Mouse (Mus musculus) CD8-positive naive resting alpha-beta T cell, adult 2 months (primary cell): ENCODE measurements at regions not wholly inside any gene's neighbourhood (a gene's known extent, or its start where the extent isn't known, plus 50 kb on each side); places are given as distances from the start of the nearest gene placed in this dataset.
"Not testable (repeated sequence)": the region's sequence is repeated elsewhere in the genome, so short reads cannot be mapped to it uniquely, and the experiment has no call there.

ENCODE experiments used
- DNase-seq, 2 experiments: peaks; one replicate each; pipeline ENCODE4 v3.0.0; 2022; ENCODE audit warnings: low read depth in 2 of 2, low spot score in 2 of 2

- DNase-seq, result no peak
These were observed 288.0 kb downstream of the Sfmbt2 start for GRCm38 (mm10) chr2:10658317-10658716.

- DNase-seq, result not testable (repeated sequence)
These were observed 297.6 kb downstream of the Sfmbt2 start for GRCm38 (mm10) chr2:10667915-10668314.

DNA sequence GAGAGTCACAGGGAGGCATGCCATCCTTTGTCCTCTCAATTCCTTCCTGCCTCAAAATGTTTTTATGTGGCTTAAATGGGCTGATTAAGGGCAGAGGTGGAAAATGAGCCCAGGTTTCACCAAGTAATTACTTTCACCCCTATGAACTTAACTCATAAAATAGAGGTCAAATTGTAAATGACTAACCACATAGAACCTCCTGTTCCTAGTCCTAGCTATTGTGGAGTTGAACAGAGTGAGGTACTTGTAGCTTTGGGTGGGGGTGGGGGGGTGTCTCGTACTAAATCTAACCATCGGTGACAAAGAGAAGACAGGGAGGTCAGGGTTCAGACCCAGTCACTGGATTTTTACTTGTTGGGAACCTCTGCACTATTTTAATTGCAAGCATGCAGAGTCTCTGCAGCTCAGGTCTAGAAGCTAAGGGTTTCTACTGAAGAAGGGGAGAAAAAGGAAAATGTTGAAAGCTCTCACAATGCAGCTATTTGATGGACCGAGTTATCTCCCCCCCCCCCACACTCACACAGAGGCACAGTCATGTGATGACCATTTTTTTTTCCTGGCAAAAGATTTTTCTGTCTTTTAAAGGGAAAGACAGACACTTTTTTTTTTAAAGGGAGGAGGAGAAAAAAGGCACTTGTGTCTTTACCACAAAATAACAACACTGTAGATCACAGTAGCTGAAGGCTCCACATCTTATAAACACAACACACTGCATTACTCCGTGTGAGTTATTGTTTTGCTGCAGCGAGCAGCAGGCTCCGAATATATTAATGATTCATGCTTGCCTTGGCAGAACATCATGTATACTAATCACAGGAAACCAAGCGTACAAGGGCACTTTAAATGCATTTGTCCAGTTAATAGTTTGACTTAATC is 300.4 kb downstream of the Sfmbt2 start:
- DNase-seq, result no peak

GRCm38 (mm10) chr2:10671299-10671632 is 301.0 kb downstream of the Sfmbt2 start:
- no peak for DNase-seq

GRCm38 (mm10) chr2:10672196-10672595 is 301.9 kb downstream of the Sfmbt2 start:
- no peak for DNase-seq

DNA sequence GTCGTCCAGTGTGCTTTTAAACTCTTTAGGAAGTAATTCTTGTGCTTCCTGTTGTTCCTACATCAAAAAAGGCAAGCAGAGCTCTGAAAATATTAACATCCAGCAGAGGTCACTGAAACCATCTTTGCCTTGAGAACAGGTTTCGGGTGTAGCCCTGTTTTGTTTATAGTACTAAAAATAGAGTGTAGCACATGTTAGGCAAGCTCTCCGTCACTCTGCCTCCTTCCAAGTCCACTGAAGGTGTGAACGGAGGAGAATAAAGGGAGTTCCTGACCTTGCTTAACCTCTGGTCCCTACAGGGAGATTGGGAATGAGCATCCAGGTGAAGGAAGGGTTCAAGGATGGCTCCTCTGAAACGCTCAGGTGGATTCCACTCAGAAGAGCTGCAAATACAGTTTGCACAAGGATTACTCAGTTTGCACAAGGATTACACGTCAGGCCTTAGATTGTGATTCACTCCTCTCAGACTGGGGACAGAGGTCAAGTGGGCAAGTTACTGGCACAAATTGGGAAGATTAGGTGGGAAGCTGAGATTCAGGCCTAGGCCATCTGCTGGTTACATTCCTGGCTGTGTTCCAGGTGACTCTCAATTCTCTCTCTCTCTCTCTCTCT is 304.5 kb downstream of the Sfmbt2 start:
- no peak for DNase-seq

GRCm38 (mm10) chr2:10701459-10701858 is 331.1 kb downstream of the Sfmbt2 start:
- no peak for DNase-seq

GRCm38 (mm10) chr2:10718366-10718765 is 348.1 kb downstream of the Sfmbt2 start:
- no peak for DNase-seq

- DNase-seq, result not testable (repeated sequence)
These were observed 364.0 kb downstream of the Sfmbt2 start for GRCm38 (mm10) chr2:10734337-10734736.

DNA sequence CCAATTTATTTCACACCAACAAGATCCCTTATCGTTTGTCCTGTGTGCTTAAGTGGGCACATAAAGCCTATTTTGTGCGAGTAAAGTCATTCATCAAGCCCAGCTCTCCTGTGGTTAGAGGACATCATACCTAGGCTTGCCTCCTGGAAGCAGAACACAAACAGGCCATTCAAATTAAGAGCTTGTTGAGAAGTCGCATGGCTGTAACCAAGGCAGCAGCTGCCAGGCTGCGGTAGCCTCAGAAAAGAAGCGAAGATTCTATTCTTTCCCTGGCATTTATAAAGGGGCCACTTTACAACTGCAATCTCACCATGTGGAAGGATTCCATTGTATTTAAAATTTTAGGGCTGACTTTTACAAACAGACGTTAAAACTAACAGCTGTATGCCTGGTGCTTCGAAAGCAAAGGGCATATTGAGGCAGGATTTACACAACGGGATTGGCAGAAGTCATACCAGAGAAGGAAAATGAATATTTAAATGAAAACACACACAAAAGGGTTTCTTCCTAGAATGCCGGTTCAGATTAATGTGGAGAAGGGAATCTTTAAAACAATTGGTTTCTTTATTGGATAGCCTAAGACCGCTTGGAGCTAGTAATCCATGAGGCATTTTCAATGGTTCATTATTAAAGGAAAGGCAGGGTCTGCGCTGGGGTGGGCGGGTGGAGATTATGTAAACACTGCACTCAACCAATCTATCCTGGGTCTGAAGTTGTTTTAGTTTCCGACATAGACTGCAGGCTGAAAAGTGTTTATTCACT is 366.6 kb downstream of the Sfmbt2 start:
- no peak for DNase-seq

DNA sequence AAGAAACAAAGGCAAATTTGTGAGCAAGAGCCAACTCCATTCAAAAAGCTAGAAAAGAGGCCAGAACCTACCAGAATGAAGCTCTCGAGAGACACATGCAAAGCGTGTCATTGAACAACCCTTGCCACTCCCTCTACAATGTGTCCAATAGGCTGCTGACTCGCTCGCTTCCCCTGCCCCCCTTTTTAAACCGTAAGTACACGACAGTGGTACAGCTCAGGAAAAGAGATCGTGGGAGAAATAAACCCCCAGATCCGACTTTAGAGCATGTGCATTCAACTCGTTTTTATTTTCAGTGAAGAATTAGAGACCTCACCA is 367.1 kb downstream of the Sfmbt2 start:
- no peak for DNase-seq

- DNase-seq, result no peak
These were observed 374.8 kb downstream of the Sfmbt2 start for GRCm38 (mm10) chr2:10745127-10745526.

- no peak for DNase-seq
These were observed 385.1 kb downstream of the Sfmbt2 start for GRCm38 (mm10) chr2:10755375-10755774.

DNA sequence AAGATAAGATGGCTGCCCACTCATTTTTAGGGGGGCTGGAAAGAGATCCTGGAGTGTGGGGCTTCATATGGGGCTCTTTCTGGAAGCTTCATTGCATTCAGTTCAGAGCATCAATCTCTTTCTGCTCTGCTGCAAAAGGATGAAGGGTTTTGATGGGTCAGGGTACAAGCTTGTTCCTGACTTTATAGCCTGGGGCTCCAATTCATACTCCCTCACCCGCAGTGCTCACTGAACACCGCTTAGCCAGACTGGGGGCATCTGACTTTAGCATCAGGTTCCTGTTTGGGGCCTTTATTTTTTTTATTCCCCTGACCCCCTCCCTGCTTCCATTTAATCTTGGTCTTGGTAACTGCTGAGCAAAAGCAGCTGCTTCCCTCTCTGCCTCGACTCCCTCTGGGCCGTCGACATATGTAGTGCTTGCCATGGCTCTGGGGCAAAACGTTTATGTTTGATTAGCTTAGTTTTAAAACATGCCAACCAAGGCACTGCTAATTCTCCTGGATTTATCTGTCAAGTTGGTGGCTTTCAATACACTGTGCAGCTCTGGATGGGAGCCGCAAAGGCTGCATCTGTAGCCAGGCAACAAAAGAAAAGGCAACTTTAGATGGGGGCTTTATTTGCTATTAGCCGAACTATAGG is 387.0 kb downstream of the Sfmbt2 start:
- DNase-seq, result no peak

GRCm38 (mm10) chr2:10757886-10758285 is 387.6 kb downstream of the Sfmbt2 start:
- no peak for DNase-seq

- DNase-seq, result no peak
These were observed 391.9 kb downstream of the Sfmbt2 start for GRCm38 (mm10) chr2:10762236-10762635.

GRCm38 (mm10) chr2:10783071-10783470 is 388.8 kb upstream of the Prkcq start:
- DNase-seq, result no peak

DNA sequence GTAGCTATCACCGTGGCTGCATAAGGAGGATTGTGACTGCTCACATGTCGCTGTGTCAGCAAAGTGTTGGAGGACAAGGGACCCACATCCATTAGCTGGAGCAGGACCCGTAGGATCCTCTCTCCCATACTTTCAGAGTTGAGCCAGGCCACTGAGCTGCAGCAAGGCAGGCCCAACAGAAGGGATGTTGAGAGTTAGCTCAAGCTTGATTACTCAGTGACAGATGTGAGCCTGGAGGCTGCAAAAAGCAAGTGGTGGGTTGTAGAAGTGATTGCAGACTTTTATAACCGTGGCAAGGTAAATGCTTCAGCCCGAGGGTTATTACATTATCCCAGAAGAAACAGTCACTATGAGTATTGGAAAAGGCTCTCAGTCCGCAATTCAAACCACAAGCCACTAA is 388.3 kb upstream of the Prkcq start:
- DNase-seq, result no peak

- DNase-seq, result no peak
These were observed 387.6 kb upstream of the Prkcq start for GRCm38 (mm10) chr2:10784266-10784665.

- peak; percentile 23 to 45 for DNase-seq
These were observed 386.8 kb upstream of the Prkcq start for GRCm38 (mm10) chr2:10785156-10785555.

GRCm38 (mm10) chr2:10788509-10788908 is 383.4 kb upstream of the Prkcq start:
- DNase-seq, result no peak

DNA sequence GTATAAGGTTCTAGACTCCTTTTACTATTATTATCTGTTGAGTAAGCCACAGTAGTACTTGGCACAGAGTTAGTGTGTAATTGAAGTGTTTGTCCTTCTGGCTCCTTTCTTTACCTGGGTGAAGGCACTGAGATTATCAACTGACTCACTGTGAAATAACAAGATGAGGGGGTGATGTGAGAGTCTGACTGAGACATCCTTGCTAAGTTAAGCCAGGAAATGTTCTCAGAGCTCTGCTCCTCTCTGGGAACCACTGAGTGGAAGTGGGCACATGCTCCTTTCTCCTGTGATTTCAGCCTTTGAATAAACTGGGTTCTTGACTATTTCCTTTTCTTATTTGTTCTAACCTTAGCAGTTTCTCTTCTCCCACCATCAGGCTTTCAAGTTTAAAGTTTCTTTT is 380.7 kb upstream of the Prkcq start:
- no peak for DNase-seq
